Mouse (Mus musculus) retina, embryonic 14.5 days (tissue): ENCODE results near the gene Sgpl1.

ENCODE experiments used
- DNase-seq: peaks from one replicate; pipeline ENCODE4 v3.0.0-alpha.2; 2015; ENCODE audit warnings: low spot score

Gene Sgpl1

GRCm38 (mm10) chr10:61147157-61148040, at the start of gene Sgpl1:
Sgpl1 (minus strand) TSS chr10:61147703.
- DNase-seq = peak; percentile 92

DNA sequence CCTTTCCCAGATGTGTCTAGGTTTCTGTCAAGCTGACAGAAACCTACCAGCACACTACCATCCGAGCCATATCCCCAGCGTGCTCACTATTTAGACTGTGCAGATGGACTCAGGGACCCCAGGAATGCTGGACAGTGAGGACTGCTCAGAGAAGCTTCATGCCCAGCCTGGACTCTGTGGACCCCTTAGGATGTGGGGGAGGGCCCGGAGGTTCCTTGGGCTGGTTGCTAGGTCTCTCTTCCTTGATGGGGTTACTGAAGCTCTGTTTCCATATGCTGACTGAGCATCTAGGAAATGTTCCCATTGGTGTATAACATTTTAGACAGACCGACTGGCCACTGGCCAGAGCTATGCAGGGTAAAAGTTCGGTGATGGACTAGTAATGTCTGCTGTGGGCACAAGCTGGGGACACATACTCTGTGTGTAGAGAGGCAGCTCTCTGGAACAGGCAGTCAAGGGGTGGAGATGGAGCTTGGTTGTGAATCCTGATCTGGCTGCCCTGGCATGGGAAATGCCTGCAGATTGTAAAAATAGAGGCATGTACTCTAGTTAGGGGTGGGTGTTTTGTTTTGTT, 48.3 kb upstream of the Sgpl1 start:
- no peak for DNase-seq

- DNase-seq = no peak
Measured at GRCm38 (mm10) chr10:61195216-61195615, 47.7 kb upstream of the Sgpl1 start.

DNA sequence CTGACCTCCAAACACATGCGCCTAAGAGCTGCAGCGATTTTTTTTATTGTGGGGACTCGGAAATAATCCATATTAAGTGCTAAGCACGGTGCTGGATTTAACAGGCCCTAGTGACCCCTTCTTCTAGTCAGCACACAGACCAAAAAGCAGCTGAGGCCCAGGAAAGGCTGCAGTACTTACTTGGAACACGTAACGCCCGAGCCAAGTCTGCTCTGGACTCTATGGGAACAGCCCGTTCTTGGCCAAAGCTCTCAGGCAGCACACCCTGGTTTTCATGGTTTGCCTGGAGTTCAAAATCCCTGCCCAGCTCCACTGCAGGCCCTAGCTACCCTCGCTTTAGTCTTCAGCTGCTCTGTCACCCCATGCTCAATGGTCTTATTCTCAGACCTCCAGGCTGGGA, 47.1 kb upstream of the Sgpl1 start:
- no peak for DNase-seq

GRCm38 (mm10) chr10:61188010-61188409, 40.5 kb upstream of the Sgpl1 start:
- DNase-seq = no peak

GRCm38 (mm10) chr10:61187001-61187400, 39.5 kb upstream of the Sgpl1 start:
- DNase-seq = no peak

- no peak for DNase-seq
Measured at GRCm38 (mm10) chr10:61179927-61180326, 32.4 kb upstream of the Sgpl1 start.

DNA sequence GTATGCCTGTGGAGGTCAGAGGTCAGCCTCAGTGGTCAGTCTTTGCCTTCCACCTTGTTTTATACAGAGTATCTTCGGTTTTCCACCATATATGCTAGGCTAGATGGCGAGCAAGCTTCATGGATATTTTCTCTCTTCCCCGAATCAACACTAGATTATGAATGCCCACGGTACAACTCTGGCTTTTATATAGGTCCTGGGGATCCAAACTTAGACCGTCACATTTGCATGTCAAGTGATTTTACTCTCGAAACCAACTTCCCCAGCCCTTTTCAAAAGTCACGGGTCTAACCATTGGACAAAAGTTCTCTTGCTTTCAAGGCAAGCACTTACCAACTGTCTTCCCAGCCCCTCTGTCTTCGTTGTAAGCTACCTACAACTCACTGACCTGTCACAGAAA, 31.2 kb upstream of the Sgpl1 start:
- no peak for DNase-seq

DNA sequence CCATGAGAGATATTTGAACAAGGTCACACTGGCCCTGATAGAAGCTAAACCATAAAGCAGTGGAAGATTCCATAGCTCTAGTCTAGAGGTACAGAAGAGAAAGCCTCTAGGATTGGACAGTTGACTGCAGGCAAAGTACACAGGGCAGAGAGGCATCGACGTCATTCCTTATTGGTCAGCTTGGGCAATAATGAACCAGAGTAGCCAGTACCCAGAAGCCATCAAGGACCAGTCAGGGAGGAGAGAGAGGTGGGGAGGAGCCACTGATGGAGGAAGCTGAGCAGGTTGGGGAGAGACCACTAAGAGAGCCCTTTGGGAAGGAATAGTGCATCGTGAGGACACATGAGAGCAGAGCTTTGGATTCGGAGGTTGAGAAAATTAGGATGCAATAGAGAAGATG, 30.2 kb upstream of the Sgpl1 start:
- no peak for DNase-seq

- DNase-seq = no peak
Measured at GRCm38 (mm10) chr10:61176221-61176790, 28.8 kb upstream of the Sgpl1 start.

DNA sequence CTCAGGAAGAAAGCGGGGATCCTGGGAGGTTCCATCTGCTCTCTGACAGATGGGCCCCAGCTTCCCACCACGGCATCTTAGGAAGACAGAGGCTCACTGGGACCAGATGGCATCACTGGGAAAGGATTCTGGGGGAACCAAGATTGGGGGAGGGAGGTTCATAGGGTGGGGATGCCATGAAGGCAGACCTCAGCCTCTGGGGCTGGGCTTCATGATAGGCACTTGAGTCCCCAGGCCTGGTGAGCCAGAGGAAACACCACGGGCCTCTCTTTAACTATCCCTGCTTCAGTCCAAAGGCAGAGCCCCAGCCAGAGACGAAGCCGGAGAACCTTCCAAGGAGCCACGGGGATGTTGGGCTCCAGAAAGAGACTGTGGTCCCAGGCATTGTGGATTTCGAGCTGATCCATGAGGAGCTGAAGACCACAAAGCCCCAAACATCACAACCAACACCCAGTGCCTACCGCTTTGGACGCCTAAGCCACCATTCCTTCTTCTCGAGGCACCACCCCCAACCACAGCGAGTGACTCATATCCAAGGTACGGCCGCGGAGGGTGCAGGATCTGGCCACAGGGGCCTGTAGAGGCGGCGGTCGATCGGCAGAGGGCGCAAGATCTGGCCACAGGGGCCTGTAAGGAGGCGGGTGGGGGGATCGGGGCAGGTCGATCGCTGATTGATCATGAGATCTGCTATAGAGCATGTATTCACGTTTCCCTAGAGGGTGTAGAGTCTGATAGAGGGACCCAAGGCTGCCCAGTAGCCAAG, 28.1 kb upstream of the Sgpl1 start:
- DNase-seq = peak; percentile 73

DNA sequence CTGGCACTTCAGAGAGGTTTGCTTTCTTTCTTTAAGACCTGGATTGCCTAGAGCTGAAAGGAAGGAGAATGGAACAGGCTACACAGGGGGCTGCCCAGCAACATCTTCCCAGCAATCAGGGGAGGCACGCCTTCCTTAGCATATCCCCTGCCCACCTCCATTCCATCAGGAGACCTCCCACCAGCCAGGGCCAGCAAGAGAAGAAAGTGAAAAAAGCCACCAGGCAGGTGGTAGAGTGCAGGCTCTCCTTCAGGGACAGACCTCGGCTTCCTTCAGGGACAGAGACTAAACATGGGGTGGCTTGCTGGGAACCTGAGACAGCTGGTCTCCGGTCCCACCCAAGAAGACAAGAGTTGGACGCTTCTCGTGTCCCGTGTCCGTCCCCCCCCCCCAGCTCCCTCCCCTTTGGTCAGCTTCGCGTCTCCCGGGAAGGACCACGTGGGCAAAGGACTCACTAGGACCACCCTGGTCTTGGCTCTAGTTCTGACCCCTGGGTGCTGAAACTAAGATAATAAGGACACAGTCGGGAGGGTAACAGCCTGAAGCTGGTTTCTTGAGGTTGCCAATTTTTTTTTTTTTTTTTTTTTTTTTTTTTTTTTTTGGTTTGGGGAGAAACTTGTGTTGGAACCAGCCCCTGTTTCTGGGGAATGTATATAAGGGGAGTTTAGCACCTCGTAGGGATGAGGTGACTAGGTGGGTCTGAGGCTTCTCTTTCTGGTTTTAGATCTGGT, 27.4 kb upstream of the Sgpl1 start:
- no peak for DNase-seq

DNA sequence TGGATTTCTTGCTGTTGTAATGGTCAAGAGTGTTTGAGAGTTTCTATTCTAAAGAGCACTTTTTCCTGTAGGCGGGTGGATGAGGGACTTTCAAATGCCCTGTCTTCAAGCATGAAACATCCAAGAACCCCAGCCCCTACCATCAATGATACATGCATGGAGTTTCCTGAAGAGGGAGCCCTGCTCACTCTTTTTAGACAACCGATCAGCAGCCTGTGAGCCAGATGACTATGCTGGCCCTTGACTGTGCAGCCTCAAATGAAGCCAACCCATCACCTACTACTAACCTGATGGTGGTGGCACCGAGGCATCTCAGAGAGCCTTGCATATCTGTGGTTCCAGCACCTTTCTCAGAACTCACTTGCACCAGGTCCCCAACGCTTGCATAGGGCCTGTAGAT, 25.0 kb upstream of the Sgpl1 start:
- no peak for DNase-seq

DNA sequence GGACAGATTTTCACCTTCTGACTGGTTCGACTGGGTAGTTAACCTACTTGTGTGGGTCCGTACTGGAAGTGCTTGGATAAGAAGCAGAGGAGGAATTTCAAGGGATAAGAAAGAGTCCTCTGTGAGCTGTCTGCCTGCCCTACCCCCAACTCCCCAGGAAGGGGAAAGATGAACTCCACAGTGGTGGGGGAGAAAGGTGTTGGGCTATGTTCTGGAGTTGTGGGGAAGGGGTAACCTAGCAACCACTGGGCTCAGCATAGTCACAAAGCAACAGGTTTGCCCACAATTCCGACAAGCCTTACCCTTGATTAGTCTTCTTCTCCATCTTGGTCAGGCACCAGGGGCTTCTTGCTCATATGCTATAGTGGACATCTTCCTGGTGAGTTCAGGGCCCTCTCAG, 24.2 kb upstream of the Sgpl1 start, which contains the start of gene Tbata:
Gene Tbata, plus strand, starts transcription at position 301 of the 400 bp plus-strand sequence.
- no peak for DNase-seq

- no peak for DNase-seq
Measured at GRCm38 (mm10) chr10:61168393-61168792, 20.9 kb upstream of the Sgpl1 start.

GRCm38 (mm10) chr10:61167333-61168096, 20.0 kb upstream of the Sgpl1 start:
- no peak for DNase-seq

- no peak for DNase-seq
Measured at GRCm38 (mm10) chr10:61162366-61162765, 14.9 kb upstream of the Sgpl1 start.

- no peak for DNase-seq
Measured at GRCm38 (mm10) chr10:61160671-61161070, 13.2 kb upstream of the Sgpl1 start.

- DNase-seq = no peak
Measured at GRCm38 (mm10) chr10:61160089-61160488, 12.6 kb upstream of the Sgpl1 start.

GRCm38 (mm10) chr10:61158594-61158993, 11.1 kb upstream of the Sgpl1 start:
- no peak for DNase-seq

DNA sequence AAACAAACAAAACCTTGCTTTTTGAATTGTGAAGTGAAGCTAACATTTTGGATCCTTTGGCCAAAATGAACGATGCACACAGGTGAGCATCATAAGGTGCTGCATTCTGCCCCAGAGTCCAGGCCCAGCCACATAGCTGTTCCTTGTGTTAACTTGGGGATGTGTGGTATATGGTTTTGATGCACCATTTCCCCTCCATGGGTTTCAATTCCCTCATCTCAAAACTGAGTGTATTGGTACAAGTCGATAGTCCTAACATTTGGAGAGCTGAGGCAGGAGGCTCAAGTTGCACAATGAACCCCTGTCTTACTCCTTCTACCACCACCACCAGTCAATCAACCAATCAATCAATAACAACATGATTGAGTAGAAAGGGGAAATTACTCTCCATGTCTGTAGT, 8.9 kb upstream of the Sgpl1 start:
- DNase-seq = no peak
